Mouse (Mus musculus): ENCODE measurements around the gene Zfp286. TPM values are rescaled to one million over a fixed set of nuclear protein-coding genes. Genes with fewer than 3 reads are reported as not detected.

Zfp286 gene
- total RNA-seq, 2 experiments from 2014 or later, result 1.3 to 1.4 TPM

GRCm38 (mm10) chr11:62732665-62733064, 56.6 kb downstream of the Zfp286 start:
- H3K27ac ChIP-seq, result no peak overlapping the region
- intact Hi-C loops (cut with DNase I), result no loop called here
- TF ChIP-seq CTCF (IDR thresholded peaks at IDR 0.05), result no peak

GRCm38 (mm10) chr11:62732022-62732387, 57.3 kb downstream of the Zfp286 start:
- no peak for DNase-seq
- peak overlapping the region; percentile 87 for H3K27ac ChIP-seq
- intact Hi-C loops (cut with DNase I), result no loop called here
- no peak for TF ChIP-seq CTCF (IDR thresholded peaks at IDR 0.05)
- peak overlapping the region; percentile 95 for H3K4me3 ChIP-seq

More at GRCm38 (mm10) chr11:62732665-62733064, 56.6 kb downstream of the Zfp286 start:
- DNase-seq, result no peak
- H3K4me3 ChIP-seq, result no peak overlapping the region

GRCm38 (mm10) chr11:62731311-62732021, 57.8 kb downstream of the Zfp286 start, which contains the start of gene Zfp287:
Gene Zfp287, minus strand, starts transcription at chr11:62731905.
- H3K4me3 ChIP-seq, result peak within 1 kb of the TSS; percentile 95
- H3K27ac ChIP-seq, result peak within 1 kb of the TSS; percentile 87
- DNase-seq, result peak; percentile 92
- intact Hi-C loops (cut with DNase I), result no loop called here
- no peak for TF ChIP-seq CTCF (IDR thresholded peaks at IDR 0.05)

- H3K27ac ChIP-seq, result no peak overlapping the region
- no peak overlapping the region for H3K4me3 ChIP-seq
- intact Hi-C loops (cut with DNase I), result no loop called here
- TF ChIP-seq CTCF (IDR thresholded peaks at IDR 0.05), result no peak
- DNase-seq, result no peak
Observed at GRCm38 (mm10) chr11:62728276-62728675, 61.0 kb downstream of the Zfp286 start.

GRCm38 (mm10) chr11:62710657-62711056, 78.6 kb downstream of the Zfp286 start:
- H3K4me3 ChIP-seq, result no peak overlapping the region
- intact Hi-C loops (cut with DNase I), result no loop called here
- H3K27ac ChIP-seq, result no peak overlapping the region
- DNase-seq, result no peak
- TF ChIP-seq CTCF (IDR thresholded peaks at IDR 0.05), result no peak

GRCm38 (mm10) chr11:62708252-62708651, 81.0 kb downstream of the Zfp286 start:
- no peak for DNase-seq
- H3K27ac ChIP-seq, result no peak overlapping the region
- TF ChIP-seq CTCF (IDR thresholded peaks at IDR 0.05), result no peak
- no peak overlapping the region for H3K4me3 ChIP-seq
- intact Hi-C loops (cut with DNase I), result no loop called here

GRCm38 (mm10) chr11:62706141-62706540, 83.1 kb downstream of the Zfp286 start:
- H3K4me3 ChIP-seq, result no peak overlapping the region
- DNase-seq, result no peak
- intact Hi-C loops (cut with DNase I), result no loop called here
- H3K27ac ChIP-seq, result no peak overlapping the region
- no peak for TF ChIP-seq CTCF (IDR thresholded peaks at IDR 0.05)

Other genes with a start within 250 kb of the Zfp286 start
- 100 to 1,000 TPM; 776 to 989 TPM for gene Ubb, start 238.3 kb downstream of the Zfp286 start, total RNA-seq (2021)
- 1 to 10 TPM in 1 of 2 experiments, under 1 TPM in 1; 0.89 to 1.1 TPM for gene Trpv2, start 215.0 kb downstream of the Zfp286 start, total RNA-seq (2021)
- 1 to 10 TPM; 3.2 to 5.6 TPM for gene Lrrc75a, start 140.9 kb downstream of the Zfp286 start, total RNA-seq (2021)
- 1 to 10 TPM; 2.9 to 3.5 TPM for gene Mmgt2, start 140.8 kb downstream of the Zfp286 start, total RNA-seq (2021)
- gene Zfp287, start 57.6 kb downstream of the Zfp286 start, total RNA-seq (2021), result 1 to 10 TPM in 1 of 2 experiments, under 1 TPM in 1; 0.69 to 1.3 TPM
- gene Gm10428, start 36.4 kb downstream of the Zfp286 start, total RNA-seq (2021), result not detected
- 10 to 100 TPM; 34.8 to 38.4 TPM for gene Trim16, start 30.8 kb upstream of the Zfp286 start, total RNA-seq (2021)
- gene Fbxw10, start 57.6 kb upstream of the Zfp286 start, total RNA-seq (2021), result under 1 TPM; 0.33 to 0.45 TPM
- 1 to 10 TPM; 4.5 to 7.6 TPM for gene Tvp23b, start 90.0 kb upstream of the Zfp286 start, total RNA-seq (2021)
- not detected for gene Cdrt4, start 161.7 kb upstream of the Zfp286 start, total RNA-seq (2021)